Mouse (Mus musculus): ENCODE results near the gene Thada. TPM values are rescaled to one million over a fixed set of nuclear protein-coding genes. Genes with fewer than 3 reads are reported as not detected.

Thada gene
- total and polyA plus RNA-seq, 3 experiments: 17.3 to 26.7 (median 22.2) TPM

GRCm38 (mm10) chr17:84164146-84164545 lies 301.9 kb downstream of the Thada start:
- H3K4me2 ChIP-seq (ENCODE audit: insufficient read depth, low read depth, poor library complexity, severe bottlenecking): no peak overlapping the region
- dilution Hi-C loops (cut with MboI; ENCODE audit: extremely low pct_ligation_motif_present, extremely low pct_unique_long_range_greater_than_20kb, low sequenced_read_pairs): no loop called here
- DNase-seq (ENCODE audit: extremely low read depth): no peak
- H3K9me3 ChIP-seq (replicated peaks; ENCODE audit: low read length): no peaks in the 10 kb centered on the region
- in situ Hi-C loops (cut with MboI; ENCODE audit: low pct_ligation_motif_present, low pct_unique_long_range_greater_than_20kb, low sequenced_read_pairs): no loop called here
- no peak overlapping the region for H3K4me3 ChIP-seq (replicated peaks in 1 of 3; ENCODE audit: low read depth in 2 of 3, low read length in 2 of 3, poor library complexity in 1 of 3)
- H3K79me2 ChIP-seq (replicated peaks; ENCODE audit: control insufficient read depth, extremely low read depth, insufficient read depth, poor library complexity, severe bottlenecking): no peaks in the 10 kb centered on the region
- no peaks in the 10 kb centered on the region for H3K36me3 ChIP-seq (replicated peaks in 1 of 2; ENCODE audit: control insufficient read depth in 1 of 2, insufficient read depth in 1 of 2, low read length in 1 of 2)
- H3K27ac ChIP-seq (ENCODE audit: insufficient read depth, low read depth): no peak overlapping the region
- H3K4me1 ChIP-seq (ENCODE audit: control insufficient read depth in 1 of 2, insufficient read depth in 2 of 2): peaks cover 5 to 19% of the 10 kb centered on the region in 2 experiments; a peak in 2 of 4 replicates
- no peaks in the 10 kb centered on the region for H3K27me3 ChIP-seq (replicated peaks)
- TF ChIP-seq ETS1 (conservative IDR thresholded peaks at IDR 0.05; ENCODE audit: low read depth, low read length) (no peak), EP300 (IDR thresholded peaks at IDR 0.05; ENCODE audit: low read length) (no peak), JUN (IDR thresholded peaks at IDR 0.05; ENCODE audit: insufficient read depth, low read depth, low read length) (no peak), ZMIZ1 (IDR thresholded peaks at IDR 0.05; ENCODE audit: low read depth, low read length) (no peak), BHLHE40 (IDR thresholded peaks at IDR 0.05; ENCODE audit: low read depth, low read length) (no peak), JUND (conservative IDR thresholded peaks at IDR 0.05; ENCODE audit: low read depth, low read length) (no peak)
- no peak overlapping the region for H3K9ac ChIP-seq (ENCODE audit: insufficient read depth, low read depth)

GRCm38 (mm10) chr17:84163066-84163785 lies 302.8 kb downstream of the Thada start:
- no peak overlapping the region for H3K9ac ChIP-seq (ENCODE audit: insufficient read depth, low read depth)
- no peak overlapping the region for H3K27ac ChIP-seq (ENCODE audit: insufficient read depth, low read depth)
- in situ Hi-C loops (cut with MboI; ENCODE audit: low pct_ligation_motif_present, low pct_unique_long_range_greater_than_20kb, low sequenced_read_pairs) (no loop called here), dilution Hi-C loops (cut with MboI; ENCODE audit: extremely low pct_ligation_motif_present, extremely low pct_unique_long_range_greater_than_20kb, low sequenced_read_pairs) (no loop called here)
- no peaks in the 10 kb centered on the region for H3K27me3 ChIP-seq (replicated peaks)
- H3K4me3 ChIP-seq (replicated peaks in 1 of 3; ENCODE audit: low read depth in 2 of 3, low read length in 2 of 3, poor library complexity in 1 of 3): no peak overlapping the region
- H3K36me3 ChIP-seq (replicated peaks in 1 of 2; ENCODE audit: control insufficient read depth in 1 of 2, insufficient read depth in 1 of 2, low read length in 1 of 2): no peaks in the 10 kb centered on the region
- TF ChIP-seq MEF2A (IDR thresholded peaks at IDR 0.05; ENCODE audit: borderline replicate concordance, low read depth, low read length): no peak
- peak; percentile 42 for TF ChIP-seq IRF4 (IDR thresholded peaks at IDR 0.05; ENCODE audit: low read depth, low read length)
- no peak for TF ChIP-seq HCFC1 (IDR thresholded peaks at IDR 0.05; ENCODE audit: low read depth, low read length)
- TF ChIP-seq MXI1 (IDR thresholded peaks at IDR 0.05; ENCODE audit: low read depth, low read length): no peak
- TF ChIP-seq CTCF (conservative IDR thresholded peaks at IDR 0.05 in 1 of 2, IDR thresholded peaks at IDR 0.05 in 1 of 2; ENCODE audit: low read depth in 2 of 2, low read length in 2 of 2): no peak
- peak; percentile 44; the same call in 1 of the 2 replicates for TF ChIP-seq EP300 (IDR thresholded peaks at IDR 0.05; ENCODE audit: low read length)
- no peak for TF ChIP-seq SIN3A (IDR thresholded peaks at IDR 0.05; ENCODE audit: low read length)
- TF ChIP-seq JUN (IDR thresholded peaks at IDR 0.05; ENCODE audit: insufficient read depth, low read depth, low read length): no peak
- no peak overlapping the region for H3K4me2 ChIP-seq (ENCODE audit: insufficient read depth, low read depth, poor library complexity, severe bottlenecking)
- no peak for DNase-seq (ENCODE audit: extremely low read depth)
- peaks cover 5 to 19% of the 10 kb centered on the region in 2 experiments; a peak in 2 of 4 replicates for H3K4me1 ChIP-seq (ENCODE audit: control insufficient read depth in 1 of 2, insufficient read depth in 2 of 2)
- no peaks in the 10 kb centered on the region for H3K9me3 ChIP-seq (replicated peaks; ENCODE audit: low read length)
- no peaks in the 10 kb centered on the region for H3K79me2 ChIP-seq (replicated peaks; ENCODE audit: control insufficient read depth, extremely low read depth, insufficient read depth, poor library complexity, severe bottlenecking)

All from CH12.LX (cell line).